Comparison of ENCODE assay signal across 8 mouse cellular contexts in genomic region chr7:116132078-116132477, GRCm38 (mm10). TPM values are rescaled to one million over a fixed set of nuclear protein-coding genes. Genes with fewer than 3 reads are reported as not detected.
DNase-seq lines count a peak whose midpoint lies in the region; ATAC-seq and TF ChIP-seq lines count a peak whose summit lies in the region.

No protein-coding gene starts in this region.

- H3K79me2 ChIP-seq in C2C12 (ENCODE audit: control insufficient read depth, insufficient read depth), result no peaks in the 10 kb centered on the region

- H3ac ChIP-seq in C2C12 (ENCODE audit: control insufficient read depth, insufficient read length, low read depth), result no peak overlapping the region

- no peaks in the 10 kb centered on the region for H3K36me3 ChIP-seq in C2C12 (ENCODE audit: control insufficient read depth, insufficient read depth)
- peaks cover 71% of the 10 kb centered on the region for H3K36me3 ChIP-seq in heart, embryonic 10.5 days
- peaks cover 5% of the 10 kb centered on the region; the same call in 1 of the 2 replicates for H3K36me3 ChIP-seq in kidney, embryonic 16.5 days (ENCODE audit: insufficient read depth, low read length)
- H3K36me3 ChIP-seq in neural tube, embryonic 12.5 days, result 0 out of 2 replicates have a peak, but pooled peaks cover 4% of the 10 kb centered on the region

- WGBS in heart, embryonic 10.5 days, result 3% methylated on average over 5 of the region's 5 CpGs
- WGBS in kidney, embryonic 16.5 days, result 2% methylated on average over 5 of the region's 5 CpGs
- 4% methylated on average over 5 of the region's 5 CpGs for WGBS in neural tube, embryonic 12.5 days

- no peak overlapping the region for H3K27ac ChIP-seq in embryonic fibroblast, embryonic 13.5 days (ENCODE audit: insufficient read depth, low read length)
- peak overlapping the region; percentile 65; the same call in 1 of the 2 replicates for H3K27ac ChIP-seq in heart, embryonic 10.5 days
- H3K27ac ChIP-seq in kidney, embryonic 16.5 days (ENCODE audit: low read length), result no peak overlapping the region
- H3K27ac ChIP-seq in neural tube, embryonic 12.5 days, result no peak overlapping the region

- H3K4me2 ChIP-seq in kidney, embryonic 16.5 days (replicated peaks; ENCODE audit: low read depth, low read length), result no peak overlapping the region
- no peak overlapping the region for H3K4me2 ChIP-seq in neural tube, embryonic 12.5 days (replicated peaks)

- ATAC-seq in kidney, embryonic 16.5 days (ENCODE audit: low FRiP score, low TSS enrichment), result peak; percentile 47; the same call in 1 of the 2 replicates
- peak; percentile 62 for ATAC-seq in neural tube, embryonic 12.5 days (ENCODE audit: low FRiP score, low read depth)

- TF ChIP-seq CTCF in C2C12 (IDR thresholded peaks at IDR 0.05; ENCODE audit: control insufficient read depth, insufficient read depth, insufficient read length), result peak; percentile 25
- peak; percentile 82; the same call in 1 of the 2 replicates for TF ChIP-seq CTCF in embryonic fibroblast, embryonic 13.5 days (IDR thresholded peaks at IDR 0.05; ENCODE audit: borderline replicate concordance, insufficient read depth, low read length)

- no peaks in the 10 kb centered on the region for H3K9me3 ChIP-seq in heart, embryonic 10.5 days
- H3K9me3 ChIP-seq in kidney, embryonic 16.5 days (ENCODE audit: low read length), result no peaks in the 10 kb centered on the region
- no peaks in the 10 kb centered on the region for H3K9me3 ChIP-seq in neural tube, embryonic 12.5 days

- no peaks in the 10 kb centered on the region for H3K4me1 ChIP-seq in embryonic fibroblast, embryonic 13.5 days (ENCODE audit: control insufficient read depth, insufficient read depth, low read length)
- H3K4me1 ChIP-seq in heart, embryonic 10.5 days, result peaks cover 21% of the 10 kb centered on the region
- no peaks in the 10 kb centered on the region for H3K4me1 ChIP-seq in kidney, embryonic 16.5 days (ENCODE audit: insufficient read depth, low read length)
- 0 out of 2 replicates have a peak, but pooled peaks cover 2% of the 10 kb centered on the region for H3K4me1 ChIP-seq in neural tube, embryonic 12.5 days

- H3K79me3 ChIP-seq in C2C12 (ENCODE audit: low read depth), result no peaks in the 10 kb centered on the region

- H3K4me3 ChIP-seq in C2C12 (ENCODE audit: insufficient read depth, poor library complexity, severe bottlenecking), result no peak overlapping the region
- H3K4me3 ChIP-seq in embryonic fibroblast, embryonic 13.5 days (ENCODE audit: insufficient read depth, low read length), result no peak overlapping the region
- no peak overlapping the region for H3K4me3 ChIP-seq in heart, embryonic 10.5 days
- H3K4me3 ChIP-seq in kidney, embryonic 16.5 days (ENCODE audit: low read length), result no peak overlapping the region
- H3K4me3 ChIP-seq in neural tube, embryonic 12.5 days, result no peak overlapping the region

- no peak for TF ChIP-seq POLR2A in embryonic fibroblast, embryonic 13.5 days (IDR thresholded peaks at IDR 0.05; ENCODE audit: low read depth, low read length)

- peaks cover 31% of the 10 kb centered on the region for H3K27me3 ChIP-seq in C2C12 (ENCODE audit: control insufficient read depth, insufficient read depth, insufficient read length)
- H3K27me3 ChIP-seq in heart, embryonic 10.5 days (ENCODE audit: insufficient read depth, poor library complexity, severe bottlenecking), result no peaks in the 10 kb centered on the region
- no peaks in the 10 kb centered on the region for H3K27me3 ChIP-seq in kidney, embryonic 16.5 days (ENCODE audit: insufficient read depth, low read length)
- no peaks in the 10 kb centered on the region for H3K27me3 ChIP-seq in neural tube, embryonic 12.5 days (replicated peaks)

- peak; percentile 41 to 55 for DNase-seq in adrenal gland, postnatal 4 days (ENCODE audit: low spot score in 2 of 2)
- DNase-seq in heart, embryonic 10.5 days (ENCODE audit: low spot score), result peak; percentile 90
- DNase-seq in liver, result peak; percentile 72
- DNase-seq in testis, postnatal 10 days (ENCODE audit: low spot score), result peak; percentile 90

- H3K9ac ChIP-seq in kidney, embryonic 16.5 days (replicated peaks; ENCODE audit: low read length), result no peak overlapping the region
- no peak overlapping the region for H3K9ac ChIP-seq in neural tube, embryonic 12.5 days

TF ChIP-seq in C2C12, 6 proteins besides CTCF, POLR2A, EP300 and RAD21:
- TF ChIP-seq USF1 (IDR thresholded peaks at IDR 0.05; ENCODE audit: low read depth), result no peak
- TF ChIP-seq CEBPB (IDR thresholded peaks at IDR 0.05; ENCODE audit: low read depth), result no peak
- no peak for TF ChIP-seq MYOD1 (IDR thresholded peaks at IDR 0.05; ENCODE audit: control insufficient read depth, insufficient read length, low read depth)
- no peak for TF ChIP-seq FOSL1 (IDR thresholded peaks at IDR 0.05; ENCODE audit: insufficient read depth, low read length, poor library complexity, severe bottlenecking)
- no peak for TF ChIP-seq MAX (IDR thresholded peaks at IDR 0.05)
- no peak for TF ChIP-seq MYOG (IDR thresholded peaks at IDR 0.05; ENCODE audit: control insufficient read depth, extremely low read depth, insufficient read length)

RNA-seq across cellular contexts. Expression of gene Gm4353, which starts 47.6 kb away (rescaled TPM):
- polyA plus RNA-seq in C2C12 (2012; fragmentation: generic; extraction: Trizol), result 18.4 TPM
- total RNA-seq in adrenal gland, postnatal 4 days (2021), result 1 to 10 TPM; 2.4 to 2.5 TPM
- polyA plus RNA-seq in embryonic fibroblast, embryonic 13.5 days (2011; ENCODE audit: insufficient read length, low read depth, missing spikeins), result 0.98 TPM in 1 of 2 replicates, not detected in the other
- polyA plus RNA-seq in heart, embryonic 10.5 days (2016; fragmentation: Nextera tagmentation; extraction: Ambion mirVana), result 0.55 and 0.85 TPM in 2 replicates
- 1.1 and 2.7 TPM in 2 replicates for polyA plus RNA-seq in kidney, embryonic 16.5 days (2015; fragmentation: Nextera tagmentation; extraction: Ambion mirVana)
- 0.40 and 1.3 TPM in 2 replicates for polyA plus RNA-seq in neural tube, embryonic 12.5 days (2016; fragmentation: Nextera tagmentation; extraction: Ambion mirVana)
